Mouse (Mus musculus) left cerebral cortex, postnatal 4 days (tissue): ENCODE results near the gene 2610008E11Rik. TPM values are rescaled to one million over a fixed set of nuclear protein-coding genes. Genes with fewer than 3 reads are reported as not detected.
"Not testable (repeated sequence)": the region's sequence is repeated elsewhere in the genome, so short reads cannot be mapped to it uniquely, and the experiment has no call there.

Source experiments
- DNase-seq: peaks from one replicate; pipeline ENCODE4 v3.0.0-alpha.2; 2022
- intact Hi-C: fragments of 180-260 bp; cut with DNase I; formaldehyde crosslinking; loops from one replicate; pipeline ENCODE4 v1.15.1; 2025
- total RNA-seq, 2 experiments: library from RNA; stranded (reverse); gene quantifications; 2 replicates each; pipeline ENCODE4 v1.2.3; 2021

2610008E11Rik gene
- total RNA-seq: 10 to 100 TPM; 36.3 to 40.5 TPM

DNA sequence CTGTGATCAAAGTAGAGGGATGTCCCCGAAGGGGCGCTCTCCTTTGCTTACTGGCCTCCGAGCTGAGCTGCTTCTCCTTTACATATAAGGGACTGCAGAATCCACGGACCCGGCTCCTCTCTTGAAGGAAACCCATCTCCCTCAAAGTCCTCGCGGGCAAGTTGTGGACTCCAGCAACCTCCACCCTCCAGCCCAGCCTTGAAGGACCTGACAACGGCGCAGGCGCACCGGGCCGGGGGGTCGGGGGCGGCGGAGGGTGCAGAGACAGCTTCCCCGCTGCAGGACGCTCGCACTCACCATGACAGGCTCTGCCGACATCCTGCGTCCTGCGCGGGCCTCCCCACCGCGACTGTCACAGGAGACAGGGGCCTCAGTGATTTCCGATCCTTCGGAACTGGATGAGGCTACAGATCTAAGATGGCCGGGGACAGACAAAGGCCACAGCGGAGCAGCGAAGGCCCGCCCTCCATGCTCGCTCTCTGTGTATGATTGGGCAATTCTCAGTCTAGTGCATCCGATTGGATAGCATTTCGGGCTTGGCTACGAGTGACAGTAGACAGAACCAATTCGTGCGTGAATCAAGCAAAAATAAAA is at the start of gene 2610008E11Rik:
Gene 2610008E11Rik, minus strand, starts transcription at position 440 of the 594 bp plus-strand sequence.
- DNase-seq: peak; percentile 93
- intact Hi-C loops: no loop called here

DNA sequence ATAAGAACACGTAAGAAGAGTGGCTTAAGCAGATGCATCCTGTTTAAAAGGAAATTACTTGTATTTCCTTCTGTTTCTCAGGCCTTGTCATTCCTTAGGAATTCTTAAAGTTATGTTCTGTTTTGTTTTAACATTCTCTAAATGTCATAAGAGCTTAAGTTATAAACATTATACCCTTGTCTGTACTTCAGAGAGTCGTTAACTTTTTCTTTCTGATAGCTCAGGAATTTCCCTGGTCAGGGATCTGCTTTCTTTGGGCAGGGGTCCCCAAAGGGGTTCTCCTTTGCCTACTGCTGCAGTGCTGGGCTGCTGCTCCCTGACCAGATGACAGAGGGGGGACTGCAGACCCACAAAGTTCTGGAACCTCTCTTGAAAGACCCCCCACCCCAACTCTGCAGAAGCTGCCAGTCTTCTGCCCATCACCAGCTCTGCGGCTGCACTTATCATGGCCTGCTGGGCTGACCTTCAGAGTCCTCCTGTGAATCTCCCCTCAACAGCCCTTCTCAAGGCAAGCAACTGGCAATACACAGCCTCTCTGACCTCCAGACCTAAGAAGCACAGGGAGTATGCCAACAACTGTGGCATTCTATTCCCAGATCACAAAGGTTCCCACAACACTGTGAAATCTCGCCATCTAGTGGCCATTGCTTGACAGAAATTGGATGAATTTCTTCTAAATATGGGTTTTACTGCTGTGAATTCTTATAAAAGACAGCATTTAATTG is 18.9 kb upstream of the 2610008E11Rik start:
- intact Hi-C loops: loop anchor here (5.0 kb wide), 2 partner anchors 364 to 484 kb away; partner anchors contain the start of gene Ccdc105
- peak; percentile 50 for DNase-seq

DNA sequence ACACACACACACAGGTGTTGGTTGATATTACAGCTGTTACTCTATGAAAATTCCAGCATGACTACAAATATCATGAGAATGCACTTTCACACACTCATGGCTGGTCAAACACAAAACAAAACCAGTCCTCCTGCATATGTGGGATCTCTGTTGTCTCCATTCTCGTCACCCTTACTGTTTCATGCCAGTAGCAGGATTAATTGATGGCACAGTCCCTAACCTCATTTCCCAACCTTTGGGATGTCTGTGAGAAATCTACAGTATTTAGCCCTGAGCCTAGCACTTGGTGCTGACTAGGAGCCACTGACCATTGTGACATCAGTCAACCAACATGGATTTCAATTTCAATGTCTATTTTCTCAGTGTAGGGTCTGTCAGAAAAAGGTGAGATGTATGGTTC is 17.7 kb upstream of the 2610008E11Rik start:
- intact Hi-C loops: loop anchor here (5.0 kb wide), 2 partner anchors 363 to 483 kb away; partner anchors contain the start of gene Ccdc105
- DNase-seq: no peak

- intact Hi-C loops: no loop called here
- DNase-seq: no peak
Observed at GRCm38 (mm10) chr10:79110482-79110881, 13.1 kb upstream of the 2610008E11Rik start.

DNA sequence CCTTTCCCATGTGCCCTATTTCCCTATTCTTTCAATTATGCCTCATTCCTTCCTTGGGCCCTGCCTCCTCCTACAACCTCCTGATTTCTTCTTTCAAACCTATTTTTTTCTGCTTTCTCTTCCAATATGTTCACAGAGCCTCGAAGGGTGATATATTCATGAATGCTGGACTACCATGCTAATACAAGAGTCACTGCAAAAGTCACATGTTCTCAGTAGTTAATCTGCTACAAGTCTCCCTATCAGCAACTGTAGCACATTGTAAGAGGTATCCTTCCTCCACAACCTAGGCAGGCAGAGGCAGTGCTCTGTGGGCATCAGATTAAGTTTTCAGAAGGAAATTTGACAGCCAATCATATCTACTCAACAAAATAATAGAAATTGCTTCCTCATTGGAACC is 11.8 kb upstream of the 2610008E11Rik start:
- intact Hi-C loops: no loop called here
- no peak for DNase-seq

GRCm38 (mm10) chr10:79107531-79107930 is 10.1 kb upstream of the 2610008E11Rik start:
- intact Hi-C loops: no loop called here
- no peak for DNase-seq

- DNase-seq: no peak
- intact Hi-C loops: no loop called here
Observed at GRCm38 (mm10) chr10:79106325-79107282, 9.2 kb upstream of the 2610008E11Rik start.

DNA sequence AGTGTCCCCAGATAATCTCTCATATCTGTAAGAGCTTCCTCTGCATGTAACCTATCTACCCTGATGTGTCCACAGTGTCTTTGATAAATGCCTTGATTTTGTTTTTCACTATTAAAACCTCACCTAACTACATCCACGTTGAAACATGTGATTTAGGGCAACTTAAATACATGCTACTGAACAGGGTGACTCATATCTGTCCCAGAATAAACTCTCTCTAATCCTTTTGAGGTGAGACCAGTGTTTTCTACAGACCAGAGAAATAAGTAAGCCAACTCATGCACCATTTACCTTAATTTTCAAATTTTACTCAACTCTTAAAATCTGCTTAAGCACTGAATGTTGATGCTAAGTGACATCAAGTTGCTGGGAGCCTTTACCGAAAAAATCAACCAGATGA is 694 bp downstream of the 2610008E11Rik start:
- DNase-seq: no peak
- intact Hi-C loops: no loop called here

- intact Hi-C loops: no loop called here
- no peak for DNase-seq
Observed at GRCm38 (mm10) chr10:79091731-79092130, 5.7 kb downstream of the 2610008E11Rik start.

- intact Hi-C loops: no loop called here
- no peak for DNase-seq
Observed at GRCm38 (mm10) chr10:79089000-79089399, 8.4 kb downstream of the 2610008E11Rik start.

DNA sequence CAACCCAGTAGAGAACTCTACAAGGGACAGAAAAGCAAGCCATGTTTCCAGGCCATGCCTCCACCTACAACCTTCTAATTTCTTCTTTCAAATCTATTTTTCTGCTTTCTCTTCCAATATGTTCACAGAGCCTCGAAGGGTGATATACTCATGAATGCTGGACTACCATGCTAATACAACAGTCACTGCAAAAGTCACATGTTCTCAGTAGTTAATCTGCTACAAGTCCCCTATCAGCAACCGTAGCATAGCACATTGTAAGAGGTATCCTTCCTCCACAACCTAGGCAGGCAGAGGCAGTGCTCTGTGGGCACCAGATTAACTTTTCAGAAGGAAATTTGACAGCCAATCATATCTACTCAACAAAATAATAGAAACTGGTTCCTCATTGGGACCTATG is 10.8 kb downstream of the 2610008E11Rik start:
- intact Hi-C loops: no loop called here
- no peak for DNase-seq

DNA sequence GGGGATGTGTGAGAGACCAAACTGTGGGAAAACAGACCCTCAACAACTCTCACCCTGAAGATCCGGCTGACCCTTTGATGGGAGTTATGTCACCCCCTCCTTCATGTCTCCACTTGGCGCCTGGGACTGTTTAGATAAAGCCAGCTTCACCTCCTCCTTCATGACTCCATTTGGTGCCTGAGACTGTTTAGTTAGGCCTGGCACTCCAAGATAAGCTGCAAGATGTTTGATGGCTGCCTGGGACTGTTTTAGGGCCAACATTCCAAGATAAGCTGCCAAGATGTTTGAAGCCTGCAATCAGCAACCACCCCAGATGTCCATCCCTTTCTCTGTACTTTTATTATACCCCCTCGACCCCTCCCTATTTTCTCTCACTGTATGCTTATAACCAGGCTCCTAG is 40.0 kb downstream of the 2610008E11Rik start:
- DNase-seq, intact Hi-C loops: not testable (repeated sequence)

DNA sequence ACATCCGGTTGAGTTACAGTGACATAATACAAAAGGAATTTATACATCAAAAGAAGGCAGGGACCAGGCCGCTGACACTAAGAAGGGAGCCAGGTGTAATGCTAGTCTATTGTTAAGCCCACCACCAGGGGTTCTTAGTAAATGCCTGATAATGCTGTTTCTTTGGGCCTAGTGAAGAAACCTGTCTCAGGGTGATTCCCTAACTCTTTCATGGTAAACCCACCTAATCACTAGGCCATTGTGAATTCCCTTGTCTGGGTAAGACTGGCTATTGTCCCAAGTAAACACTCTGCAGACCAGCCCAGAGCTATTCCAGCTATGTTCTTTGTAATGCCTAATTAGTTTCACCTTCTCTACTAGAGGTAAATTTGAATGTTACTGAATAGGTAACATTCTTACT is 54.9 kb downstream of the 2610008E11Rik start:
- intact Hi-C loops, DNase-seq: not testable (repeated sequence)

DNA sequence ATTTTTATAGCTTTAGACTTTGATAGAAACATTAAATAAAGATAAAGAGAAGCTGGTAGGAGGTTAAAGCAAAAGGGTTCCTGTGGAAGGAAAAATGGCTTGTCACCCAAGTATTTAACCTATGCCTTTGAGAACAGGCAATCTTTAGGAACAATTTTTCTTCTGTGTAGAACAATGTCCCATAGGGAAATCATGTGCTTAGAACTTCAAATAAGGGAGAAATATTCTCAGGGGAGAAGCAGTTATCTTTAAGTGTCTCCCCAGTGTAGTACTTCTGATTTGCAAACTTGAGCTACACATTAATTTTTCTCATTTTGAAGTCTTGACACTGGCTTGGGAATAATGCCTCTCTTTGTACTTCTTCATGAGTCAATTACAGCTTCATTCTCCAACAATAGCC is 69.0 kb downstream of the 2610008E11Rik start, which contains the start of gene Olfr57:
Gene Olfr57, plus strand, starts transcription at position 301 of the 400 bp plus-strand sequence.
- intact Hi-C loops: no loop called here
- no peak for DNase-seq

Other genes with a start within 250 kb of the 2610008E11Rik start
- not detected for gene Olfr1356, start 245.4 kb downstream of the 2610008E11Rik start, total RNA-seq
- gene Olfr1355, start 222.1 kb downstream of the 2610008E11Rik start, total RNA-seq: not detected
- not detected for gene Olfr1354, start 184.4 kb downstream of the 2610008E11Rik start, total RNA-seq
- gene Olfr8, start 147.0 kb downstream of the 2610008E11Rik start, total RNA-seq: not detected
- gene Olfr1353, start 134.3 kb downstream of the 2610008E11Rik start, total RNA-seq: not detected
- not detected for gene Olfr1352, start 116.5 kb downstream of the 2610008E11Rik start, total RNA-seq
- not detected for gene Olfr1351, start 85.1 kb downstream of the 2610008E11Rik start, total RNA-seq
- gene Olfr57, start 68.9 kb downstream of the 2610008E11Rik start, total RNA-seq: not detected
- not detected for gene Vmn2r80, start 51.2 kb upstream of the 2610008E11Rik start, total RNA-seq
- not detected for gene Vmn2r81, start 150.1 kb upstream of the 2610008E11Rik start, total RNA-seq